Mouse (Mus musculus) limb, embryonic 14.5 days (tissue): ENCODE results near the gene Tmem229b. TPM values are rescaled to one million over a fixed set of nuclear protein-coding genes. Genes with fewer than 3 reads are reported as not detected.
A peak's percentile ranks its signal among the peaks of the same experiment; 100 is the strongest.

Experiments used
- ATAC-seq: fragments of 200-750 bp; cut with Nextera tagmentation; 2 replicates; pipeline ENCODE4 v1.8.0; 2017; ENCODE audit warnings: low read depth, moderate number of reproducible peaks, moderate TSS enrichment; ENCODE audit not compliant: low FRiP score
- DNase-seq: peaks from one replicate; pipeline ENCODE4 v3.0.0-alpha.2; 2015; ENCODE audit warnings: low spot score
- H3K27ac ChIP-seq: fragments of 300-500 bp; sonication (generic); replicated peaks from 2 replicates; pipeline ENCODE4 v1.5.1; 2014; ENCODE audit warnings: low read depth, mild to moderate bottlenecking, low read length, moderate library complexity, mixed read lengths
- H3K27me3 ChIP-seq: fragments of 300-500 bp; sonication (generic); 2 replicates; pipeline ENCODE4 v1.6.1; 2014; ENCODE audit warnings: low read length, mixed read lengths; ENCODE audit not compliant: control insufficient read depth, insufficient read depth
- H3K36me3 ChIP-seq: fragments of 300-500 bp; sonication (generic); 2 replicates; pipeline ENCODE4 v1.6.1; 2014; ENCODE audit warnings: mild to moderate bottlenecking, low read length, moderate library complexity, mixed read lengths; ENCODE audit not compliant: control insufficient read depth, insufficient read depth
- H3K4me1 ChIP-seq: fragments of 300-500 bp; sonication (generic); 2 replicates; pipeline ENCODE4 v1.6.1; 2014; ENCODE audit warnings: antibody characterized with exemption, low read length, mixed read lengths; ENCODE audit not compliant: control insufficient read depth, insufficient read depth
- H3K4me2 ChIP-seq: fragments of 300-500 bp; sonication (generic); replicated peaks from 2 replicates; pipeline ENCODE4 v1.6.1; 2014; ENCODE audit warnings: low read depth, mild to moderate bottlenecking, low read length, moderate library complexity; ENCODE audit not compliant: severe bottlenecking
- H3K4me3 ChIP-seq: fragments of 300-500 bp; sonication (generic); replicated peaks from 2 replicates; pipeline ENCODE4 v1.5.1; 2014; ENCODE audit warnings: low read length
- H3K9ac ChIP-seq: fragments of 300-500 bp; sonication (generic); 2 replicates; pipeline ENCODE4 v1.6.1; 2014; ENCODE audit warnings: mild to moderate bottlenecking, low read depth, low read length, moderate library complexity; ENCODE audit not compliant: severe bottlenecking
- H3K9me3 ChIP-seq: fragments of 300-500 bp; sonication (generic); 2 replicates; pipeline ENCODE4 v1.6.1; 2016; ENCODE audit warnings: low read length; ENCODE audit not compliant: control insufficient read depth
- POLR2A ChIP-seq: fragments of 200-500 bp; IDR thresholded peaks from 2 replicates; pipeline ENCODE4 v1.8.0; 2012; ENCODE audit warnings: inconsistent platforms, mild to moderate bottlenecking, moderate library complexity, borderline replicate concordance; ENCODE audit not compliant: insufficient read depth, insufficient read length; ENCODE audit errors: extremely low read depth
- WGBS: fragments of 180-500 bp; shearing (Covaris S2); extraction: QIAGEN DNeasy Blood & Tissue Kit; methylation state at CpG from one replicate; pipeline ENCODE4 v1.1.7; 2014; 5-methylcytosine and 5-hydroxymethylcytosine counted together
- polyA plus RNA-seq, 2 experiments: library from polyadenylated mRNA; depleted of rRNA in 1 of 2; stranded (reverse) in 1 of 2; unstranded in 1 of 2; fragments of >200 nt; fragmentation: Nextera tagmentation in 1 of 2; extraction: Ambion mirVana in 1 of 2; gene quantifications; 2 replicates each; pipeline versions ENCODE4 v1.2.1 to v1.2.3; 2012 to 2014

Gene Tmem229b
- polyA plus RNA-seq, 2 experiments = 7.3 to 7.4 TPM

DNA sequence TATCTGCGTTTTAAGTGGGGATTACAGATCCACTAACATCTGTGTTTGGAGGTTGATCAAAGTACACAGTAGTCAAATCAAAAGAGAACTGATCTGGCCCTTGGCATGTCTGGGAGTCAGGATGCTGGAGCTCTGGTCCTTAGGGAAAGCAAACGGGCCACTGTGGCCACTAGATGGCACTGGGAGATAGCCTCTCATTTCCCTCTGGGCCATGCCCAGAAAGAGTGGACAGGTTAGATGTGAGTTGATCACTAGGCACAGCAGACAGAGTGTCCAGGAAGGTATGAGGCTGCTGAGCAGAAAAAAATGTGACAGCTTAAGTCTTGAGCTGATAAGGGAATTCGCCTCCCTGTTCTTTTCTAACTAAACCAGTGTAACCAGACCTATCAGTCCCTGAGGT, 15.5 kb upstream of the Tmem229b start:
- Histone ChIP-seq H3K4me2 (no peak overlapping the region), H3K27me3 (no peaks in the 10 kb centered on the region), H3K9ac (no peak overlapping the region), H3K27ac (no peak overlapping the region), H3K9me3 (no peaks in the 10 kb centered on the region), H3K4me1 (peaks cover 6% of the 10 kb centered on the region), H3K36me3 (no peaks in the 10 kb centered on the region), H3K4me3 (no peak overlapping the region)
- no peak for ATAC-seq
- 17% methylated on average over 3 of the region's 3 CpGs for WGBS
- TF ChIP-seq POLR2A = no peak
- DNase-seq = peak; percentile 53

DNA sequence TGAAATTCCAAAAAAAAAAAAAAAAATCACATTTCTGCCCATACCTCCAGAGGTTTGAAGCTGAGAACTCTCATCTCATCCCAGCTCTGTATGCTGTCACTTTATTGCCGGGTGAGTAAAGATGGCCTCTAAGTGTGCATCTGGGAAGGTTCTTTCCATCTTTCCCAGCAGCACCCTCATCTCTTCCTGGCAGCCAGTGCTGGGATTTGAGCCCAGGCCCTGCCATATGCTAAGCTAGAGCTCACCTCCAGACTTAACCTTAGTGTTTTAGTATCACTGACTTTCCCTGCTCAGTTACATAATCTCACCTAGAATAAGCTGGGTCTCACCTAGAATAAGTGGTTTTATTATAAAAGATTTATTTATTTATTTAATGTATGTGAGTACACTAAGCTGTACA, 14.5 kb upstream of the Tmem229b start:
- Histone ChIP-seq H3K27ac (no peak overlapping the region), H3K9ac (no peak overlapping the region), H3K4me2 (no peak overlapping the region), H3K9me3 (no peaks in the 10 kb centered on the region), H3K36me3 (no peaks in the 10 kb centered on the region), H3K4me1 (peaks cover 6% of the 10 kb centered on the region), H3K4me3 (no peak overlapping the region), H3K27me3 (no peaks in the 10 kb centered on the region)
- TF ChIP-seq POLR2A = no peak
- WGBS = 91% methylated on average over 1 of the region's 1 CpGs
- ATAC-seq = no peak
- DNase-seq = no peak

DNA sequence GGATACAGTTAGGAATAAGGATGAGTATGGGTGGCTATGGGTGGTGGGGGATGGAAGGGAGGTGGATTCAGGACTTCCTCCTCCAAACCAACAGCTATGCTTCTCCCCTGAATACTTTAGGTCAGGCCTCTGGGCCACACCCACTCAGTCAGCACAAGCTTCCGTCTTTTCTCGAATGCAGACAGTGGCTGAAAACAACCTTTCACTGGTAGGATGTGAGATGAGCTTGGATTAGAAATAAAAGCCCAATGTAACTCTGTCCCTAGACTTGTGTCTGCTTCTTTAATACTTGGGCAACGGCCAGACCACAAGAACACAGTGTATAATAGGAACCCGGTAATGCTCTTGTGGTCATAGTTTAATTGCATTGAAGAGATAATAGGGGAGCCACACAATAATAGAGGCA, 10.6 kb upstream of the Tmem229b start:
- Histone ChIP-seq H3K36me3 (no peaks in the 10 kb centered on the region), H3K27me3 (no peaks in the 10 kb centered on the region), H3K4me3 (no peak overlapping the region), H3K4me1 (no peaks in the 10 kb centered on the region), H3K27ac (no peak overlapping the region), H3K9ac (no peak overlapping the region), H3K9me3 (no peaks in the 10 kb centered on the region), H3K4me2 (no peak overlapping the region)
- 64% methylated on average over 4 of the region's 4 CpGs for WGBS
- ATAC-seq (no peak), DNase-seq (no peak)
- no peak for TF ChIP-seq POLR2A

GRCm38 (mm10) chr12:79016109-79016508, 8.7 kb upstream of the Tmem229b start:
- TF ChIP-seq POLR2A = no peak
- Histone ChIP-seq H3K9me3 (no peaks in the 10 kb centered on the region), H3K9ac (no peak overlapping the region), H3K4me3 (no peak overlapping the region), H3K27ac (no peak overlapping the region), H3K36me3 (no peaks in the 10 kb centered on the region), H3K27me3 (no peaks in the 10 kb centered on the region), H3K4me1 (no peaks in the 10 kb centered on the region), H3K4me2 (no peak overlapping the region)
- ATAC-seq (no peak), DNase-seq (no peak)
- WGBS = 50% methylated on average over 5 of the region's 5 CpGs

DNA sequence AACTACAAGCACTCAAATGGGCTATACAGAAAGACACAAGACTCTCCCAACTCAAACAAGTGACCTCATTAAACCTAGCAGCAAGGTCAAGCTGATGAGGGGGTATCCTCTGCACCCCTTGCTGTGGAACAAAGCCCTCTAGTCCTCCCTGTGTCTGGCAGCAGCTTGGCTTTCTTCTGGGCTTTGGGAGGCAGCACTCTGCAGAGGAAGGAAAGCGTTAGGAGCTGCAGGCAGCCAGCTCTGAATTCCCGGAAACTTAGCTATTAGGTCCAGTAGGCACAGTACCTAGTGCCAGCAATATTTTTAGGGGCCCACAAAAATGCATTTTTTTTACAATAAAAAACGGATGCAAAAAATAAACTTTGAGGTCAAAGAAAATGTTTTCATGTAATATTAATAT, 3.1 kb upstream of the Tmem229b start:
- Histone ChIP-seq H3K4me2 (no peak overlapping the region), H3K27me3 (0 out of 2 replicates have a peak, but pooled peaks cover 4% of the 10 kb centered on the region), H3K4me1 (no peaks in the 10 kb centered on the region), H3K27ac (no peak overlapping the region), H3K4me3 (no peak overlapping the region), H3K9ac (no peak overlapping the region), H3K36me3 (no peaks in the 10 kb centered on the region), H3K9me3 (no peaks in the 10 kb centered on the region)
- no peak for TF ChIP-seq POLR2A
- ATAC-seq = no peak
- WGBS = 27% methylated on average over 3 of the region's 3 CpGs
- DNase-seq = no peak

DNA sequence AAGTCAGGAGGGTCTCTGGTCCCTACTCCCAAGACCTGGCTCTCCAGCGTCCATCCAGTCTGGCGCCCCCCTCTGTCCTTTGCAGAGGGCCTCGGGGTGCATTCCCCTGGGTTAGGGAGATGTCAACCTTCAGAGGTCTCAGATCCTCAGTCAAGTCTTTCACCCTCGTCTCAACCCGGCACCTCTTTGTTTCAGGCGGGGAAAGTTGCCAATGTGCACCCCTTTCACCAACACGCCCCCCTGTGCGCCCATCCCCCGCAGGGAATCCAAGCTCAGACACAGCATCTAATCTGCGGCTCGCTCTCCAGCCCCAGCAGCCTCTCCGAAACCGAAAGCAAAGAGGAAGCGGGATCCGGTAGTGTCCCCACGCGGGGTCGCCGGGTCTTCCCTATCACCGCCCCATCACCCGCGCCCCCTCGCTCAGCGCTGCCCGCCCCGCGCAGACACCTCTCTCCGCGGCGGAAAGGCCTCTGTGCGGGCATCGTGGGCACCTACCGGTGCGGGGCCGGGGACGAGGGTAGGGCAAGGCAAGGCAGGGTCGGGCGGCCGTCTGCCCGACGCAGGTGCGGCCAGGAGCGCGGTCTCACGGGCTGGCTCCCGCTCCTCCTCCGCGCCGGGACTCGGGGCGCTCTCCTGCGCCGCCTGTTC, 825 bp downstream of the Tmem229b start:
- Histone ChIP-seq H3K36me3 (no peaks in the 10 kb centered on the region), H3K27me3 (peaks cover 12% of the 10 kb centered on the region; the same call in 1 of the 2 replicates), H3K9ac (peak overlapping the region; percentile 77), H3K4me1 (no peaks in the 10 kb centered on the region), H3K4me2 (peak overlapping the region; percentile 88), H3K4me3 (peak overlapping the region; percentile 86), H3K27ac (no peak overlapping the region), H3K9me3 (no peaks in the 10 kb centered on the region)
- WGBS = under 1% methylated on average over 43 of the region's 53 CpGs
- DNase-seq (no peak), ATAC-seq (peak; percentile 61)
- TF ChIP-seq POLR2A = no peak
